Mouse (Mus musculus): ENCODE measurements around the gene Mag. TPM values are rescaled to one million over a fixed set of nuclear protein-coding genes. Genes with fewer than 3 reads are reported as not detected.

Gene Mag
- polyA plus RNA-seq, 1 experiment from 2014 or later = 0.38 TPM

DNA sequence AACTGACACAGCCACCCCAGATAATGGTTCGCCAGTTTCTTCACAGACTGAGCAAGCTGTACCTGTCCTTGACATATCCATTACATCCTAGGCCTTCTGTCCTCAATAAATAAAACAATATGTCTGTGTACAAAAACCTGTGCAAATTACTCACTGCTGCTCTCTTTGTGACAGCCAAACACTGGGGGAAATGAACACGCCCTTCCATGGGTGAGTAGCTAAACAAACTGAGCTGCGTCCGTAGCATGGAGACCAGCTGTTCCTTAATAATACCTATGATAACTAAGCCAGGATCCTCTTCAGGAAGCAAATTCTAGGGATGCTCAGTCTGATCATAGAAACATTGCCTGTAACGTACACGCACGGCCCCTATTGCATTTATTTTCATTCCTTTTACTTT lies 25.9 kb downstream of the Mag start:
- Histone ChIP-seq H3K27ac (no peak overlapping the region), H3K4me2 (replicated peaks) (no peak overlapping the region), H3K9me3 (no peaks in the 10 kb centered on the region), H3K4me1 (no peaks in the 10 kb centered on the region), H3K9ac (no peak overlapping the region), H3K27me3 (no peaks in the 10 kb centered on the region), H3K36me3 (no peaks in the 10 kb centered on the region), H3K4me3 (no peak overlapping the region)
- no peak for ATAC-seq (ENCODE audit: low FRiP score, low read depth)
- 84% methylated on average over 7 of the region's 7 CpGs for WGBS

DNA sequence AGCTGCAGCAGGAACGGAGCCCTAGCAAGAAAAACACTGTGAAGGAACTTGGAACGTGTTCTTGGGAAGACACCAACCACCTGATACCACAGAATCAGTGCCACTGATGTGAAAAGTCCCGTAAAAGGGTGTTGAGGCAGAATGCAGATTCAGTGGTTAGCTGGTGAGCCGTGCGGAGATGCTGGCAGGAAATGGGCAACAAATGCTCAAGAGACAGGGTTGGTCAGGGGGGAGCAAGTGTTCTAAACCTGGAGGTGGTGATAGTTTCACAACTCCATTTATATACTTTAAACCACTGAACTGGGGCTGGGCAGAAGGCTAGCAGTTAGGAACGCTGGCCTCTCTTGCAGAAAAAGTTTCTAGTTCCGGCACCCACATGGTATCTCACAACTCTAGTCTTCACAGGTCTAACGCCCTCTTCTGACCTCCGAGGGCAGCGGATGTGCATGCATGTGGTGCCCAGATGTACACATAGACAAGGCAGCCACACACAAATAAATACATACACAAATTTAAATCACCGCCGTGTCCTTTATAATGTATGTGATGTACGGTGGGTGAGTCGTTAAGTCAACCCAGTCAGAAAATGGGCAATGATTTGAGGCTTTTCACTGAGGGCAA lies 27.0 kb downstream of the Mag start:
- H3K9me3 ChIP-seq = no peaks in the 10 kb centered on the region
- no peak overlapping the region for H3K4me2 ChIP-seq (replicated peaks)
- H3K36me3 ChIP-seq = no peaks in the 10 kb centered on the region
- H3K27me3 ChIP-seq = no peaks in the 10 kb centered on the region
- no peak overlapping the region for H3K27ac ChIP-seq
- no peak overlapping the region for H3K4me3 ChIP-seq
- H3K4me1 ChIP-seq = no peaks in the 10 kb centered on the region
- no peak for ATAC-seq (ENCODE audit: low FRiP score, low read depth)
- WGBS = 78% methylated on average over 14 of the region's 14 CpGs
- H3K9ac ChIP-seq = no peak overlapping the region

DNA sequence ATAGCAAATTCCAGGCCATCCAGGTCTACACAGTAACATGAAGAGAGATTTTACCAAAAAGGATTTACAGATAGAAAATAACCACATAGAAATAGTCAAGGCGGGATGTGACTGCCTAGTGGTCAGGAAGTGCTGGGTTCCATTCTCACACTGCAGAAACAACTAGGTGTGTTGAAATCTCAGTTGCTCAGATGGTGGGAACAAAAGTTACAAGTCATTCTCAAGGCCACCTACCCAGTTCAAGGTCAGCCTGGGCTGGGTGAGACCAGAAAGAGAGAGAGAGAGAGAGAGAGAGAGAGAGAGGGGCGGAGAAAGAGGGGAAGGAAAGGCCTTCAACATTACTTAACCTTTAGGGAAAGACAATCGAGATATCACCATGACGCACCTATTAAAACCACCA lies 27.8 kb downstream of the Mag start:
- Histone ChIP-seq H3K9me3 (no peaks in the 10 kb centered on the region), H3K9ac (no peak overlapping the region), H3K27ac (no peak overlapping the region), H3K27me3 (no peaks in the 10 kb centered on the region), H3K36me3 (no peaks in the 10 kb centered on the region), H3K4me1 (no peaks in the 10 kb centered on the region), H3K4me2 (replicated peaks) (no peak overlapping the region), H3K4me3 (no peak overlapping the region)
- ATAC-seq (ENCODE audit: low FRiP score, low read depth) = no peak
- WGBS = 84% methylated on average over 4 of the region's 4 CpGs

GRCm38 (mm10) chr7:30884047-30884446 lies 30.6 kb downstream of the Mag start:
- H3K4me3 ChIP-seq = no peak overlapping the region
- no peaks in the 10 kb centered on the region for H3K27me3 ChIP-seq
- H3K36me3 ChIP-seq = no peaks in the 10 kb centered on the region
- H3K27ac ChIP-seq = no peak overlapping the region
- no peak overlapping the region for H3K4me2 ChIP-seq (replicated peaks)
- ATAC-seq (ENCODE audit: low FRiP score, low read depth) = no peak
- no peak overlapping the region for H3K9ac ChIP-seq
- H3K4me1 ChIP-seq = no peaks in the 10 kb centered on the region
- H3K9me3 ChIP-seq = no peaks in the 10 kb centered on the region

DNA sequence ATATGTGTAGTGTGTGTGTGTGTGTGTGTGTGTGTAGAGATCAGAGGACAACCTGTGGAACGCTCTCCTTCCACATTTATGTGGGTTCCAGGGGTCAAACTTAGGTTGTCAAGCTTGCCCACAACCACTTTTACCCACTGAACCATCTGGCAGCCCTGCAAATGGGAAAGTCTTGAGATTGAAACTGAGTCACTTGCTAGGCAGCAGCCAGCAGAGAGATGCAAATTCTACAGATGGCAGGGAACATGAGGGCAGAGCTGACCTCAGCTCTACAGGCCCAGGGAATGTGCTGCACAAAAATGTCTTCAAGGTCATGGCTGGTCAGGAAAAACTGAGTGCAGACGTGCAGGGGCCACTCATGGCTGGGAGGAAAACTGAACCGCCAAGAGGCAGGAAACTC lies 33.3 kb downstream of the Mag start:
- Histone ChIP-seq H3K9me3 (no peaks in the 10 kb centered on the region), H3K4me2 (replicated peaks) (no peak overlapping the region), H3K4me1 (no peaks in the 10 kb centered on the region), H3K27ac (no peak overlapping the region), H3K27me3 (no peaks in the 10 kb centered on the region), H3K36me3 (no peaks in the 10 kb centered on the region), H3K4me3 (no peak overlapping the region), H3K9ac (no peak overlapping the region)
- no peak for ATAC-seq (ENCODE audit: low FRiP score, low read depth)
- 79% methylated on average over 3 of the region's 3 CpGs for WGBS

- no peaks in the 10 kb centered on the region for H3K27me3 ChIP-seq
- H3K4me3 ChIP-seq = no peak within 1 kb of the TSS
- H3K27ac ChIP-seq = no peak within 1 kb of the TSS
- no peaks in the 10 kb centered on the region for H3K36me3 ChIP-seq
- H3K4me1 ChIP-seq = no peaks in the 10 kb centered on the region
- ATAC-seq (ENCODE audit: low FRiP score, low read depth) = no peak
- no peaks in the 10 kb centered on the region for H3K9me3 ChIP-seq
- no peak within 1 kb of the TSS for H3K9ac ChIP-seq
- H3K4me2 ChIP-seq (replicated peaks) = no peak within 1 kb of the TSS
- WGBS = 71% methylated on average over 7 of the region's 7 CpGs
Observed at GRCm38 (mm10) chr7:30880176-30880575, 34.5 kb downstream of the Mag start, which contains the start of gene Cd22. Gene Cd22, minus strand, starts transcription at chr7:30880342.

DNA sequence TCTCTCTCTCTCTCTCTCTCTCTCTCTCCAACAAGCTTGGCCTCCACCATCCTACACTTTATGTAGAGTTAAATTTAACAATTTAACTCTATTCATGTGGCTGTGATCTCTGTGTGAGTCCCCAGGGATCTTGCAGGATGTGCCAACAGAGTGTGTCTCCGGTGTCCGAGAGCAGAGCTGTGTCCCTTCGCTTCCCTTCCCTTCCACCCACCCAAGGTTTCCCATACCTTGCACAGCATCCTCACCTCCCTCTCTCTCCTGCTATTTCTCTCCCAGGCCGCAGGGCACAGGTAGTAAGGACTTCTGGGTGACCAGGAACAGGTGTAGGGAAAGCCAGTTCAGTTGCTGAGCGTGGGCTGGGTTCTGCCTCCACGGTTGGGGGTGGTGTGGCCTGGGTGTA lies 35.7 kb downstream of the Mag start:
- no peaks in the 10 kb centered on the region for H3K9me3 ChIP-seq
- no peak overlapping the region for H3K9ac ChIP-seq
- H3K4me3 ChIP-seq = no peak overlapping the region
- H3K4me2 ChIP-seq (replicated peaks) = no peak overlapping the region
- ATAC-seq (ENCODE audit: low FRiP score, low read depth) = no peak
- H3K4me1 ChIP-seq = no peaks in the 10 kb centered on the region
- H3K27ac ChIP-seq = no peak overlapping the region
- 0 out of 2 replicates have a peak, but pooled peaks cover under 1% of the 10 kb centered on the region for H3K27me3 ChIP-seq
- no peaks in the 10 kb centered on the region for H3K36me3 ChIP-seq
- 78% methylated on average over 6 of the region's 6 CpGs for whole genome bisulfite sequencing

GRCm38 (mm10) chr7:30873083-30873482 lies 41.6 kb downstream of the Mag start:
- ATAC-seq (ENCODE audit: low FRiP score, low read depth) = no peak
- H3K27me3 ChIP-seq = peaks cover 16% of the 10 kb centered on the region; the same call in 1 of the 2 replicates
- H3K4me3 ChIP-seq = no peak overlapping the region
- H3K9ac ChIP-seq = no peak overlapping the region
- no peaks in the 10 kb centered on the region for H3K36me3 ChIP-seq
- 17% methylated on average over 15 of the region's 15 CpGs for WGBS
- no peak overlapping the region for H3K27ac ChIP-seq
- H3K9me3 ChIP-seq = no peaks in the 10 kb centered on the region
- H3K4me2 ChIP-seq (replicated peaks) = peak overlapping the region; percentile 46
- no peaks in the 10 kb centered on the region for H3K4me1 ChIP-seq

- no peak overlapping the region for H3K4me3 ChIP-seq
- H3K4me1 ChIP-seq = no peaks in the 10 kb centered on the region
- 74% methylated on average over 8 of the region's 8 CpGs for WGBS
- no peak overlapping the region for H3K4me2 ChIP-seq (replicated peaks)
- H3K36me3 ChIP-seq = no peaks in the 10 kb centered on the region
- no peak for ATAC-seq (ENCODE audit: low FRiP score, low read depth)
- H3K27me3 ChIP-seq = no peaks in the 10 kb centered on the region; the same call in 1 of the 2 replicates
- no peak overlapping the region for H3K9ac ChIP-seq
- H3K27ac ChIP-seq = no peak overlapping the region
- no peaks in the 10 kb centered on the region for H3K9me3 ChIP-seq
Observed at GRCm38 (mm10) chr7:30863386-30863785, 51.3 kb downstream of the Mag start.

DNA sequence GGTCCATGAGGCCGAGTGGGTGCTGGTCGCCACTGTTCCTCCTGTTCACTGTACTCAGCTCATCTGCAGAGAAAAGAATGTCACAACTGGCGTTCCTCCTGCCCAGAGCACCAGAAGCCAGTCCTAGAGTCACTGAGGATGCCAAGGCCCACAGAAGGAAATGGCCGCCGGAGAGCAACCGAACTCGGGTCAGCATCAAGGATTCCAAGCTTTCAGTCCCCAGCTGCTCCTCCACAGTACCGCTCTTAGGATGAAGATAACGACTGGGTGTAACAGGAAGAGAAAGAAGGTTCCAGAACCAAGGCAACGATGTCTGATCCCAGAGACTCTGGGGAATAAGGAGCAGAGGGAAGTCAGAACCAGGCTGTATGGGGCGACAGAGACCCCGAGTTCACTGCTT lies 53.2 kb downstream of the Mag start, which contains the start of gene Ffar1:
Gene Ffar1, minus strand, starts transcription at position 101 of the 400 bp plus-strand sequence.
- H3K4me1 ChIP-seq = no peaks in the 10 kb centered on the region
- peak within 1 kb of the TSS; percentile 13; the same call in 1 of the 2 replicates for H3K9ac ChIP-seq
- no peak within 1 kb of the TSS for H3K4me3 ChIP-seq
- no peaks in the 10 kb centered on the region for H3K9me3 ChIP-seq
- 86% methylated on average over 12 of the region's 12 CpGs for WGBS
- H3K4me2 ChIP-seq (replicated peaks) = no peak within 1 kb of the TSS
- H3K27ac ChIP-seq = no peak within 1 kb of the TSS
- no peaks in the 10 kb centered on the region for H3K36me3 ChIP-seq
- ATAC-seq (ENCODE audit: low FRiP score, low read depth) = no peak
- no peaks in the 10 kb centered on the region; the same call in 1 of the 2 replicates for H3K27me3 ChIP-seq

GRCm38 (mm10) chr7:30859635-30860402 lies 54.9 kb downstream of the Mag start:
- ATAC-seq (ENCODE audit: low FRiP score, low read depth) = peak; percentile 72; the same call in 1 of the 2 replicates
- no peak overlapping the region for H3K27ac ChIP-seq
- H3K4me3 ChIP-seq = peak overlapping the region; percentile 29
- no peaks in the 10 kb centered on the region for H3K9me3 ChIP-seq
- H3K36me3 ChIP-seq = no peaks in the 10 kb centered on the region
- 12% methylated on average over 13 of the region's 16 CpGs for WGBS
- H3K4me2 ChIP-seq (replicated peaks) = peak overlapping the region; percentile 57
- peaks cover 12% of the 10 kb centered on the region; the same call in 1 of the 2 replicates for H3K27me3 ChIP-seq
- no peaks in the 10 kb centered on the region for H3K4me1 ChIP-seq
- H3K9ac ChIP-seq = no peak overlapping the region

DNA sequence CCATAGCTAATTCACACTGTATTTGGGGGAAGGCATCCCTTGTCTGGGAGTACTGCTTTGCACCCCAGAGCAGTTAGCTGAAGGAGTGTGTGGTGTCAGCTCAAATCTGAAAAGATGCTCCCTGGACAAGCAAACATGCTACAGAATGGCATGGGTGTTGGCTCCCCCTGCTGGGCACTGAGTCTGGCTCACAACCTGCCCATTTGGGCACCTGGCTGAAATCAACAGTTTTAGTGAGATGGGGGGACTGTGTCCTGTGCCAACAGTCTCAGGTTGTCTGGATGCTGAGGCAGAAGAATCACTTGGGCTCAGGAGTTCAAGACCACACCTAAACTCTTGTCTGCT lies 55.4 kb downstream of the Mag start:
- Histone ChIP-seq H3K9me3 (no peaks in the 10 kb centered on the region), H3K27ac (no peak overlapping the region), H3K27me3 (peaks cover 15% of the 10 kb centered on the region; the same call in 1 of the 2 replicates), H3K4me2 (replicated peaks) (peak overlapping the region; percentile 57), H3K9ac (no peak overlapping the region), H3K36me3 (no peaks in the 10 kb centered on the region), H3K4me1 (no peaks in the 10 kb centered on the region), H3K4me3 (no peak overlapping the region)
- peak; percentile 49 for ATAC-seq (ENCODE audit: low FRiP score, low read depth)
